Mouse (Mus musculus) T-helper 1 cell (primary cell): ENCODE measurements at regions not wholly inside any gene's neighbourhood (a gene's known extent, or its start where the extent isn't known, plus 50 kb on each side); places are given as distances from the start of the nearest gene placed in this dataset.

Source experiments
- in situ Hi-C: fragments of 300-600 bp; cut with MboI, MseI; formaldehyde crosslinking; loops from one replicate; pipeline ENCODE4 v1.15.1; 2025; ENCODE audit warnings: high pct_unique_total_duplicates

DNA sequence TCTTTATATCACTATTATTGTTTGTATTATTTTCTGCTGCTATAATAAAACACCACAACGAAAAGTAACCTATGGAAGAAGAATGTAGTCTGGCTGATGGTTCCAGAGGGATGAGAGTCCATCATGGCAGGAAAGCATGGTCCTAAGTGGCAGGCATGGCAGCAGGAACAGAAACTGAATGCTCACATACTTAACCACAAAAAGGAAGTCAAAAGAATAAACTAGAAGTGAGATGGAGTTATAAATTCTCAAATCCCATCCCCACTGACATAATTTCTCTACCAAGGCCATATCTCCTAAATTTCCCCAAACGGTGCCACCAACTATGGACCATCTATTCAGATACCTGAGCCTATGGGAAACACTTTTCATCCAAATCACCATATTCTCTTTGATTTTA, 408.7 kb upstream of the Cnksr2 start:
- in situ Hi-C loops, result no loop called here

DNA sequence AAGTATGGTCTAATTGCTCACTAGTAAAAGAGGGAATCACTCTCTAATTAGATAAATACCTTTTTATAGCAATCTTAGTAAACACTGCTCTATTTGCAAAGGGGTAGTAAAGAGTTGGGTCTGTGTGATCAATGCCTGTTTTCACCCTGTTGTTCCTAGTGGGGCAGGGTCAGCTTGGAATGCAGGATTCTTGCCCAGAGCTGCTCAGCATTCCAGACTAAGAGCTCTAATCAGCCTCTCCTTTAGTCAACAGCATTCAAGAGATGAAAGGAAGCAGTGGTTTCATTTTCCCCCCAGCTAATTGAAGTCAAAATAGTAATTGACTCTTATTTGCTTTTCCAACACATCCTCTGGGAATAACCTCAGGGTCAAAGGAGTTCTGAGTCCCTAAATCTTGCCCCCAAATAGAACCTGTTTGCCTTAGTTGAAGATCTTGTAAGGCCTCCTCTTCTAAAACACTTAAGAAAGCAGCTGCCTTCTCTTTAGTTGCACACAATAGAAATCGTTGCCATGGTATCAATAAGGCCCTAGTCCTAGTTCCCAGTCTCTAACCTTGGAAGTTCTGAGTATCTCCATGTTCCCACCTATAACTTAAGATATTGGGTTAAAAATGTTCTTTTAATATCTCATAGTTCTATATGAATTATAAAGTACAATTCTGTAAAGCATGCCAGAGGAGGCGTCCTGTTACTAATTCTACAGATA, 380.6 kb upstream of the Cnksr2 start:
- in situ Hi-C loops, result no loop called here

DNA sequence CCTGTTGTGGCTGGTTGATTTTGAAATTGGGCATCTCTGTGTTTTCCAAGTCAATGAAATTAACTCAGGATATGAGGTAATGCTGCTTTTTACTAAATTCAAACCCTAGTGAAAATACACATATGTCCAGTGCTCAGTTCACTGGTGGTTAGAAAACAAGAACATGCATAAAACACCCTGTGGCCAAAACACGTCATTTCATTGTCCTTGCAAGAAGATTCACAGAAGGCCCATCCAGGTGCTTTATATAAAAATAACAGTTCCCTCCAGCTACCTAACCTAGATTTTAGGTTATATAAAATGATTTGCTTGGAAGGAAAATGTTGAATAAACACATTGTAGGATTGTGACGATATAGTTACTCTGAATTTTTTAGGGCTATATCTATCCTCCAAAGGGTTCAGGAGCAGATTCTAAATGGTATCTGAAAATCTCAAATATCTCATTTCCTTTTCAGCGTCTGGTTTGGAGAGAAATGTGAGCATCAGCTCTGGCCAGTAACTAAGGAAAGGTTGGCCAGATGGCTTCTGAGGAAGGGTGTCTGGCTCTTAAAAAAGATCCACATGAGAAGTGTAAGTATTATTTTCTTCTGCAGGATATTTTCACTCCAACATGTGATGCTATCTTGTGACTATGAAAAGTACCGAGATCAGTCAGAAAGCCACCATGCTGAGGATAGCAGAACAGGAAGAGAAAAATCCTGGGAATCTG, 351.2 kb upstream of the Cnksr2 start:
- in situ Hi-C loops, result no loop called here

DNA sequence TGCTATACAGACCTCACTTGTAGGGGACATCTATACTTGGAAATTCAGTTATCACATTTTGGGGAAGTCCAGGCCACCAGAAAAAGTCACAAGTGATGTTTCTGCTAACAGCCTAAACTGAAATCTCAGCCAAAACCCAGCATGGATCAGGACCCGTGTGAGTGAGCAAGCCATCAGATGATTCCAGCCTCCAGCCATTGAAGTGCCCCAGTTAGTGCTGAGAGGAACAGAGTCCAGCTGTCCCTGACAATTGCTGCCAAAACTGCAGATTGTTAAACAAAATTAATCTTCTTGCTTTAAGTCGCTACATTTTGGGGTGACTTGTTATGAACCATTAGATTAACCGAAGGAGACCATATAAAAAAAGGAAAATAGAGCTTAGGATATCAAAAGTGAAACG, 332.7 kb upstream of the Cnksr2 start:
- in situ Hi-C loops, result no loop called here

DNA sequence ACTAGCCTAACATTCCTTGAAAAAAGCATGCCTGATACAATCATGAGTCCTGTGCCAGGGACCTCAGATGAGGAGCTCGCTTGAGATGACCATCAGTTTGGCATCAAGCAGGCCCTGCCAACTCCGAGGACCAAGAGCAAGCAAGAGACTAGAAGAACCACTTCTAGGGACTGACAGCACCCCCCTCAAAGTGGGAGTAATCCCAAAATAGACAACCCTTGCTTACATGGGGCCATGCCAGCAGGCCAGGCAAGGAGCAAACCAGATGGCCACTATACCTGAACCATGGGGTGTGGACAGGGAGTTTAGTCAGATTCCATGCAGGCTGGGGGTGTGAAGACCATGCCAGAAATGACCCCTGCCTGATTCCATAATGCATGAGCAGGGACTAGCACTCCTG, 330.1 kb upstream of the Cnksr2 start:
- in situ Hi-C loops, result loop anchor here (25.0 kb wide), 1 partner anchor 1839 kb away; no protein-coding TSS in a partner anchor
